Mouse (Mus musculus): ENCODE measurements at regions not wholly inside any gene's neighbourhood (a gene's known extent, or its start where the extent isn't known, plus 50 kb on each side); places are given as distances from the start of the nearest gene placed in this dataset.

- DNase-seq: peak; percentile 50
- intact Hi-C loops (cut with DNase I): no loop called here
Measured at GRCm38 (mm10) chr1:104578123-104578522, 190.2 kb upstream of the Cdh20 start.

- intact Hi-C loops (cut with DNase I): no loop called here
- DNase-seq: no peak
Measured at GRCm38 (mm10) chr1:104584123-104584522, 184.2 kb upstream of the Cdh20 start.

GRCm38 (mm10) chr1:104586985-104587384 lies 181.3 kb upstream of the Cdh20 start:
- peak; percentile 10 for DNase-seq
- intact Hi-C loops (cut with DNase I): no loop called here

- intact Hi-C loops (cut with DNase I): no loop called here
- no peak for DNase-seq
Measured at GRCm38 (mm10) chr1:104605301-104605700, 163.0 kb upstream of the Cdh20 start.

- intact Hi-C loops (cut with DNase I): no loop called here
- DNase-seq: no peak
Measured at GRCm38 (mm10) chr1:104609409-104609808, 158.9 kb upstream of the Cdh20 start.

GRCm38 (mm10) chr1:104617374-104617773 lies 151.0 kb upstream of the Cdh20 start:
- intact Hi-C loops (cut with DNase I): no loop called here
- no peak for DNase-seq

GRCm38 (mm10) chr1:104619805-104620375 lies 148.4 kb upstream of the Cdh20 start:
- no peak for DNase-seq
- intact Hi-C loops (cut with DNase I): no loop called here

GRCm38 (mm10) chr1:104625528-104625927 lies 142.8 kb upstream of the Cdh20 start:
- no peak for DNase-seq
- intact Hi-C loops (cut with DNase I): no loop called here

GRCm38 (mm10) chr1:104652405-104652804 lies 115.9 kb upstream of the Cdh20 start:
- intact Hi-C loops (cut with DNase I): no loop called here
- no peak for DNase-seq
